Comparison of ENCODE assay signal across 16 mouse cellular contexts in genomic region chr4:33514108-33515000, GRCm38 (mm10).
DNase-seq lines count a peak whose midpoint lies in the region; ATAC-seq lines count a peak whose summit lies in the region.
"Had no signal": no experiment of that assay in that cellular context is flagged by ENCODE, and none has a peak within 500 bp of the region (broad histone marks: within the 10 kb centered on the region; RNA-seq: fewer than 3 reads in every experiment).

No protein-coding gene starts in this region.

- H3K36me3 ChIP-seq in midbrain, embryonic 10.5 days: no peaks in the 10 kb centered on the region
- H3K36me3 ChIP-seq in midbrain, embryonic 13.5 days: no peaks in the 10 kb centered on the region
- H3K36me3 ChIP-seq: heart, embryonic 15.5 days; hindbrain, embryonic 12.5 days; limb, embryonic 12.5 days had no signal

- no peak overlapping the region for H3K4me2 ChIP-seq in midbrain, embryonic 13.5 days (replicated peaks)
- H3K4me2 ChIP-seq: heart, embryonic 15.5 days; hindbrain, embryonic 12.5 days; limb, embryonic 12.5 days had no signal

- WGBS in midbrain, embryonic 10.5 days: 86% methylated on average over 10 of the region's 10 CpGs
- WGBS in midbrain, embryonic 13.5 days: 83% methylated on average over 10 of the region's 10 CpGs

- H3K27ac ChIP-seq in midbrain, embryonic 10.5 days (replicated peaks): 0 out of 2 replicates have a peak overlapping the region, but pooled peaks have one; percentile 1
- no peak overlapping the region for H3K27ac ChIP-seq in midbrain, embryonic 13.5 days
- H3K27ac ChIP-seq: heart, embryonic 15.5 days; hindbrain, embryonic 12.5 days; limb, embryonic 12.5 days had no signal

- ATAC-seq in frontal cortex, adult (ENCODE audit: low TSS enrichment): peak; percentile 80
- no peak for ATAC-seq in midbrain, embryonic 13.5 days
- ATAC-seq: intestine, embryonic 16.5 days had no signal

- no peak for DNase-seq in frontal cortex, postnatal 14 days (ENCODE audit: low spot score in 2 of 2)
- no peak for DNase-seq in midbrain, embryonic 10.5 days (ENCODE audit: low spot score)
- peak; percentile 52 for DNase-seq in R1 (ENCODE audit: low read depth, low spot score)
- peak; percentile 62 for DNase-seq in layer of hippocampus, adult 9-11 months
- DNase-seq in T-cell, adult 2 months (ENCODE audit: low spot score): no peak
- DNase-seq in ovary, postnatal 14 days (ENCODE audit: low spot score): no peak
- DNase-seq: adrenal gland, postnatal 36 days; cerebellum, adult 11-12 months; kidney, postnatal 14 days; liver, postnatal 0 days had no signal

- no peak overlapping the region for H3K4me3 ChIP-seq in midbrain, embryonic 10.5 days
- no peak overlapping the region for H3K4me3 ChIP-seq in midbrain, embryonic 13.5 days (replicated peaks)
- H3K4me3 ChIP-seq: heart, embryonic 15.5 days; hindbrain, embryonic 12.5 days; limb, embryonic 12.5 days had no signal

- peaks cover 9% of the 10 kb centered on the region; the same call in 1 of the 2 replicates for H3K4me1 ChIP-seq in midbrain, embryonic 10.5 days
- no peaks in the 10 kb centered on the region for H3K4me1 ChIP-seq in midbrain, embryonic 13.5 days (replicated peaks)
- H3K4me1 ChIP-seq: limb, embryonic 12.5 days had no signal

- H3K9ac ChIP-seq in midbrain, embryonic 13.5 days (replicated peaks): no peak overlapping the region
- H3K9ac ChIP-seq: heart, embryonic 15.5 days; hindbrain, embryonic 12.5 days; limb, embryonic 12.5 days; liver, postnatal 0 days had no signal

- H3K9me3 ChIP-seq in midbrain, embryonic 10.5 days (replicated peaks): no peaks in the 10 kb centered on the region
- peaks cover 8% of the 10 kb centered on the region; the same call in 1 of the 2 replicates for H3K9me3 ChIP-seq in midbrain, embryonic 13.5 days
- H3K9me3 ChIP-seq: heart, embryonic 15.5 days; hindbrain, embryonic 12.5 days; limb, embryonic 12.5 days had no signal

- no peaks in the 10 kb centered on the region for H3K27me3 ChIP-seq in midbrain, embryonic 10.5 days (ENCODE audit: low read depth, poor library complexity, severe bottlenecking)
- no peaks in the 10 kb centered on the region for H3K27me3 ChIP-seq in midbrain, embryonic 13.5 days
- H3K27me3 ChIP-seq: hindbrain, embryonic 12.5 days; limb, embryonic 12.5 days had no signal

Comparison
In these comparisons a context has a peak if more than half of its experiments do, and no peak if none do; other contexts are left out.
1. DNase-seq: peak in R1 (single experiment) and layer of hippocampus, adult 9-11 months (single experiment); none in frontal cortex, postnatal 14 days (0 of 2), midbrain, embryonic 10.5 days (single experiment), T-cell, adult 2 months (single experiment) and ovary, postnatal 14 days (single experiment).